Mouse (Mus musculus) splenic B cell, adult 2 months (primary cell): ENCODE data around the gene Rab5c.

ENCODE experiments used
- DNase-seq: peaks from one replicate; pipeline ENCODE4 v3.0.0-alpha.2; 2011; ENCODE audit warnings: low read depth, low spot score
- H3K27me3 ChIP-seq: 2 replicates; pipeline ENCODE4 v1.6.1; 2012; ENCODE audit warnings: mild to moderate bottlenecking, low read length, moderate library complexity, mixed read lengths; ENCODE audit not compliant: control insufficient read depth, poor library complexity, insufficient read depth, severe bottlenecking
- H3K36me3 ChIP-seq: 2 replicates; pipeline ENCODE4 v1.6.1; 2012; ENCODE audit warnings: mild to moderate bottlenecking, low read length, moderate library complexity, mixed read lengths; ENCODE audit not compliant: control insufficient read depth, poor library complexity, insufficient read depth, severe bottlenecking

The Rab5c gene

DNA sequence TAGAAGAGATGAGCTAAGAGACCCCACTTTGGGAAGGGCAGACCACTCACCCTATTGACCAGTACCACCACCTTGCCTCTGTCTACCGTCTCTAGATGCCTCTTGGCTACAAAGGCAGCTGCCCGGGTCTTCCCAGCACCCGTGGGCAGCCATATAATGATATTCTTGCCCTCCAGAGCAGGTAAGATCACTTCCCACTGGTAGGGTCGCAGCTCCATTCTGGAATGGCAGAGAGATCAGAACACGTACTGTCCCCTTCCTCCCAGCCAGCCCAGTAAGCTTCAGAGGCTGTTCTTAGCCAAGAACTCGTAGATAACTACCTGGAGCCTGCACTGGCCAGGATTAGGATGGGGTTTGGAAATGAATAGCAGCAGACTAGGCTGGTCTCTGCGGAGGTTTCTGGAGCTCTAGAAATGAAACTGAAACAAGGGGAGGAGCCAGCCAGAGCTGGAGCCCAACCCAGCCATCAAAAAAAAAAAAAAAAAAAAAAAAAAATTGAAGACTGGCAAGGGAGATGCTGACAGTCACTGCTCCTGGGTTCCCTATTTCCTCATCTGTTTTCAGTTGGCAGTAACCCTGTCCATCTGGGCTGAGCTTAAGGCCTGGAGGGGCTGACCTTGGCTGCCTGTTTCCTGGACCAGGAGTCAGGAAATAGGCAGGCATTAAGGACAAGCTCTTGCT is 34.0 kb downstream of the Rab5c start, which contains the start of gene Dhx58:
Gene Dhx58, minus strand, starts transcription at position 421 of the 681 bp plus-strand sequence.
- no peaks in the 10 kb centered on the region for H3K27me3 ChIP-seq
- peak; percentile 65 for DNase-seq
- H3K36me3 ChIP-seq = no peaks in the 10 kb centered on the region; the same call in 1 of the 2 replicates

DNA sequence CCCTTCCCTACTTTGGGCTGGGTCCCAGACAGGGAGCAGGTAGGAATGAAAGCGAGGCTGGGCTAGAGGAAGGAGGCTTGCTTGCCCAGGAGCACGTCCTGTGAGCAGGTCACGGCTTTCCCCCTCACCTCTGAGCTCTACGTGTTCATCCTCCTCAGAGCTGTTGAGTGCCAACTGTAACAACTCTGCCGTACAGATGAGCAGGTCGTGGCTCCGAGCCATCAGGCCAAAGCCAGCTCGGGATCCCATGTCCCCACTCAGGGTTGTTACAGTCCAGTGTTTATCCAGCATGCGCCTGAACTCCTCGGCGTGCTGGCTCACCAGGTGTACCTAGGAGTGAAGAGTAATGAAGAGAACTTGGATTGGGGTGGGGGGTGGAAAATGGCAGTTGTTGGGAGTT is 34.6 kb downstream of the Rab5c start:
- H3K27me3 ChIP-seq = no peaks in the 10 kb centered on the region
- H3K36me3 ChIP-seq = peaks cover under 1% of the 10 kb centered on the region; the same call in 1 of the 2 replicates
- peak; percentile 23 for DNase-seq

DNA sequence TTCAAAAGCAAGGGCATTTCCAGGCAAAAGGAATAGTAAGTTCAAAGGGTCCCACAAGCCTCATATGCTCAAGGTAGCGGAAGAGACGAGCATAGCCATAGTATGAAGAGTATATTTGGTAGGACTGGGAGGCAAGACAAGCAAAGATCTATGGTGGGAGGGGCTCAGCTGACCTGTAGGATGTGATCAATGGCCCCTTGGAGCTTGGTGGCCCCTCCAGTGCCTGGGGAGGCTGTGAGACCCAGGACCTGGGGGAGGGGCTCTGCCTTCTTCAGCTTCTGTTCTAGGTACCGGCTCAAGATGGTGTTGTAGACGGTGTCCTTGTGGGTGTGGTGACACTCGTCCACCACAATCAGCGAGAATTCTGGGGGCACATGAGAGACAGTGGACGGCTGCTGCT is 35.1 kb downstream of the Rab5c start:
- DNase-seq = no peak
- Histone ChIP-seq H3K36me3 (peaks cover 1% of the 10 kb centered on the region; the same call in 1 of the 2 replicates), H3K27me3 (no peaks in the 10 kb centered on the region)

DNA sequence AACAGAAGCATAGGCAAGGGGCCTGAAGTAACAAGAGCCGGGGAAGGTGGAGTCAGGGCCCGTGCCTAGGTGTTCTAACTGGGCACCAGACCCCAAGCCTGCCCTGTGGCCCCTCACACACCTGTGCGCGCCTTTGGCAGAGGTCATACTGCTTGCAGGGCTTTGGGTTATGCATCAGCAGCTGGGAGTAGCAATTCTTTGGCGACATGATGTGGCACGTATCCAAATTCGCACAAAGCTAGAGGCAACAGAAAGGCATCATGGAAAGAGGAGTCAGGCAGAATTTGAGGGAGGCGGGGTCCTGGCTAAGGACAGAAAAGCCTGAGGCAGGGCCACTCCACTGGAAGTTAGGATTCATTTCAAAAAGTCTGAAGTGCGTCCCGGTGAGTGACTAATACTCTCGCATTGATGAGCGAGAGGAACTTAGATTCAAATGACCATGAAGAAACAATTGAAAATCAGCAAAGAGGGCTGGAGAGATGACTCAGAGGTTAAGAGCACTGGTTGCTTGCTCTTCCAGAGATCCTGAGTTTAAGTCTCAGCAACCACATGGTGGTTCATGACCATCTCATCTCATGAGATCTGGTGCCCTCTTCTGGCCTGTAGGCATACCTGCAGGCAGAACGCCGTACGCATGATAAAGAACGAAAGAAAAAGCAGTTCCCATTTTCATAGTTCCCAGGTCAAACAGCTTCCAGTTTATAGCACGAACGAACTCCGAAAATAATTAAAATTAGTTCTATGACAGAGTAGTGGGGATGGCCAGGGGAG is 35.7 kb downstream of the Rab5c start:
- Histone ChIP-seq H3K36me3 (peaks cover 1% of the 10 kb centered on the region; the same call in 1 of the 2 replicates), H3K27me3 (no peaks in the 10 kb centered on the region)
- DNase-seq = peak; percentile 91

DNA sequence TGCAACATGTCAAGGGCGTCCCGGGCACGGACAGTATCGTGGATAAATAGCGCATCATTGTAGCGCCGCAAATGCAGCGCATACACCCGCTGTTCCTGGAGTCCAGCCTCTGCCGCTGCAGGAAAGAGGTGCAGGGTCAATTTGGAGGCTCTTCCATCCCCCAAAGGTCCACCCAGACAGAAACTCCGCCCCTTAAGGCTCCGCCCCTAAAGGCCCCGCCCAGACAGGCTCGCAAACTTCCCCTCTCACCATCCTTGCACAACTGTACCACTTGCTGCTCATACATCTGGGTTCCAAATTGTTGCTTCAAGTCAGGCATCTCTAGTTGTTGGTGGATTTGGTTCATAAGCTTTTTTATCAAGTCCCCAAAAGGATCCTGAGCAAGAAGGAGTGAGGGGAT is 36.7 kb downstream of the Rab5c start:
- no peaks in the 10 kb centered on the region for H3K27me3 ChIP-seq
- DNase-seq = peak; percentile 51

DNA sequence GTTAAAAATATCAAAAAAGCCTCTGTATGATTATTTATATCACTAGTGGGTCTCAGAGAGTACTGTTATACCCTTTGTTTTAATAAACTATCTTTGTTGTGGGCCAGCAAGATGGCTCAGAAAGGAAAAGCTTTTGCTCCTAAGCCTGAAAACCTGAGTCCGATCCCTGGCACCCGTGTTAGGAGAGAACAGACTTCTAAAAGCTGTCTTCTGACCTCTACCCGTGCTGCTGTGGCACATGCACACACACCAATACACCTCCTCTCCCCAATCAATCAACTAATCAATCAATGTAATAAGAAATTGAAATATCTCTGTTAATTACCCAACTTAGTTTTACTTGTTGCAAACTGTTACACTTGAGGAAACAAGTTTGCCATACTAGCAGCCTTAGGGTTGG is 37.3 kb downstream of the Rab5c start:
- DNase-seq = no peak
- no peaks in the 10 kb centered on the region for H3K27me3 ChIP-seq
- peaks cover 1% of the 10 kb centered on the region; the same call in 1 of the 2 replicates for H3K36me3 ChIP-seq

More for the DNA sequence above, 36.7 kb downstream of the Rab5c start:
- peaks cover 1% of the 10 kb centered on the region; the same call in 1 of the 2 replicates for H3K36me3 ChIP-seq

DNA sequence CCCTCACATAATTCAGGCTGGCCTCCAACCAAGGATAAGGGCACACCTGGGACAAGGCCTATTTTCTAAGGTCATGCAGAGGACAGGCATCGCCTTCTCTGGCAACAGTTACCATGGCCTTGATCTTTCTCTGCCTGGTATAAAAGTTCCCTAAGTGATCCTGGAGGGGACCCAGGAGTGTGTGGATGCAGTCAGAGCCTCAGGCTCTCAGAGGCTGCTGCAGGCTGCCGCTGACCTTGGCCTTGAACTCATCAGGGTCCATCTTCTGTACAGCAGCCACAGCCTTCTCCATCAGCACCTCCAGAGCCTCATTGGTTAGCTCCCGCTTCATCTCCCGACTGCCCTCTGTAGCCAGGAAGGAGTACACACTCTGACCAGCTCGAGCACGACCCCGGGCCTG is 40.1 kb downstream of the Rab5c start:
- H3K27me3 ChIP-seq = no peaks in the 10 kb centered on the region
- DNase-seq = no peak
- H3K36me3 ChIP-seq = peaks cover 1% of the 10 kb centered on the region

DNA sequence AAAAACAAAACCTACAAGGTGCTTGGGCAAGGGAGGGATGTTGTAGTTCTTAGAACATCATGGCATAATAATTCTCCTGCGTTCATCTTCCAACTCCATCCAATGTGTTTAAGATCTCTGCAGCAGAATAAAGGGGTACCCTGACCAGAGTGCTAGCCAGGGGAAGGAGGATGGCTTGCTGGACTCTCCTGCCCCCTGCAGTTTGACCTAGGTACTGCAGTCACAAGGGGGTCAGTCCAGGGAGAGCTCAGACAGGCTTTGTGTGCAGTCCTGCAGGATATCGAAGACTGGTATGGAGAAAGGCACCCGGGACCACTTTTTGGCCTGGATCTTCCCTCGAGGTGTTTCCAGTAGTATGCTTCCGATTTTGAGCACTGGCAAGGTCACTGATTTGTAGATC is 43.1 kb downstream of the Rab5c start:
- Histone ChIP-seq H3K27me3 (no peaks in the 10 kb centered on the region), H3K36me3 (peaks cover 1% of the 10 kb centered on the region)
- DNase-seq = peak; percentile 83

DNA sequence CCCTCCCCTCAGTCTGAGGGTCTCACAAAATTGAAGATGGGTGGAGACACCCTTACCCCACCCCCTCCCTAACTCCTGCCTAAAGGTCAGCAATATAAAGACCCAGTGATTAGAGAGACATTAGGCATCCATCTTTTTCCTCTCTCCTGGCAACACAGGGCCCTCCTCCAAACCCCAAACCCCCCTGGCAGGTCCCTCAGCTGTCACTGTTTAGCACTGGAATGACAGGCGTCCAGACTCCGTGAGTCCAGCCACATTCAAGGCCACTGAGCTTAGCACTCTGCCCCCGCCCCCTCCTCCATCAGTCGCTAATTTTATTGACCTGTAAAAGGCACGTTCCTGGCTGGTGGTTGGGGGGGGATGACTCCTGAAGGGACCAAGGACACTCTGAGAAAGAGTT is 44.9 kb downstream of the Rab5c start:
- DNase-seq = no peak
- no peaks in the 10 kb centered on the region; the same call in 1 of the 2 replicates for H3K36me3 ChIP-seq
- no peaks in the 10 kb centered on the region for H3K27me3 ChIP-seq

DNA sequence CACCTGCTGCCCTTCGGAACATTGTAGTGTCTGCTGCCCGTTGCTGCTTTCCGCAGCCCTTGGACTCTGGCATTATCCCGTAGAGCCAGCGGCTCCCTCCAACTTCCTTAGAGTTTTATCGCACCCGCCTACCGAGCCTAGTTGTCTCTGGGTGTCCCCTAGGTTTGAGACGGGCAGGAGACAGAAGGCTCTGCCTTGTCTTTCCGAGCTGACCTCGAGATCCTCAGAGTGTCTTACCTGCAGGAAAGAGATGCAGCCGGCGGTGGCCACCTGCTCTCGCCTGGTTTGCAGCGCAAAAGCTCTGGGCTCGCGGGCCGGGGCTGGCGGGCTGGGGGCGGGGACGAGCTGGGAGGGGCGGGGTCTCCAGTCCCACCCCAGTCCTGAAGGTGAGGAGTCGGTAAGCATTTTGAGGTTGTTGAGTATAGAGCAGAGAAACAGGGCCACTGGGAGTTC is 45.8 kb downstream of the Rab5c start, which contains the start of gene Zfp385c:
Gene Zfp385c, minus strand, starts transcription at position 292 of the 453 bp plus-strand sequence.
- Histone ChIP-seq H3K36me3 (no peaks in the 10 kb centered on the region; the same call in 1 of the 2 replicates), H3K27me3 (no peaks in the 10 kb centered on the region)
- DNase-seq = peak; percentile 20

DNA sequence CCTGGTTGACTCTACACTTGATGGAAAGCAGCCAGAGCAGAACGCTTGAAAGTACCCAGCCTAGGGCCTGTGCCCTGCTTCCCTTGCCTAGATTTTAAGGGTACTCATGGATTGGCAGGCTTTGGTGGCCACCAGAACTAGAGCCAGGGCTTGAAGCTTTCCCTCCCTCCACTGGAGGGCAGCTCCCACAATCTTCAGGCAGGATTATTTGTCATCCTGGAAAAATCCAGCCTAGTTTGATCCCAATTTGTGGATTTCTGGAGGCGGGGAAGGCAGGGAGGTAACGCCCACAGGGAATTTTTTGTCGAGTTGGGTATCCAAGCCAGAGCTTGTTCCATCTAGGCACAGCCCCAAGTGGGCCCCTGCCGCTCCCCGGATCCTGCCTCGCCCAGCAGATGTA is 47.6 kb downstream of the Rab5c start:
- DNase-seq = no peak
- no peaks in the 10 kb centered on the region; the same call in 1 of the 2 replicates for H3K36me3 ChIP-seq
- H3K27me3 ChIP-seq = no peaks in the 10 kb centered on the region

DNA sequence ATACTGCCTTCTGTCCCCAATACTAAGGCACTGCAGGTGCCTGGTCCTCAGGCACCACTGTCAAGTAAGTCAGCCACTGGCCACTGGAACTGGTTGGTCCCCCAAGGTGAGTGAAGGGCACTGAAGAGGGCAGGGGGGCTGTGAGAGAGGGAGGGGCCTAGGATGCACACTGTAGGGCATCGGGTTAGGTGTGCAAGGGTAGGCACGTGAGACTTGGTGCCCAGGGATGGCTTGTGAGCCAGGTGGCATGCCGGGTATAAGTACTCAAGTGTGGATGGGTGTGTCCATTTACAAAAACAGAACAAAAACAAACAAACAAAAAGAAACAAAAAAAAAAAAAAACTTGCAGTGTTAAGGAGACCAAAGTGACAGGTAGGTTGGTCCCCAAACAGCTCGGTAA is 49.6 kb downstream of the Rab5c start:
- Histone ChIP-seq H3K27me3 (no peaks in the 10 kb centered on the region), H3K36me3 (no peaks in the 10 kb centered on the region)
- no peak for DNase-seq

DNA sequence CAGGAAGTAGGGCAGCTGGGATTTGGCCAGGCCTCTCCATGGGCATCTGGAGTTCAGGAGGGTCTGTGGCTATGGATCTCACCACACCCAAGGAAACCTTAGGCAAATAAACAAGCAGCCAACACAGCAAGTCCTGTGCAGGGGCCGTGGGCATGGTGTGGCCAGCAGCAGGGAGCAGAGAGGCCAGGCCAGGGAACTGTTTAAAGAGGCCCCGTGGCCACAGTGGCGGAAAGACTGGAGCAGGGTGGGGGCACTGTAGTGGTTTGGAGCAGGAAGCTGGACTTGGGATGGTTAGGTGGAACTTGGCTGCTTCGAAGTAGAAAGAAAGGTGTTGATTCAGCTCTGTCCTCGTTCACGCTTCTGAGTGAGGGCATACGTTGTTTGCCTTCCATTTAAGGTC is 50.8 kb downstream of the Rab5c start:
- no peaks in the 10 kb centered on the region for H3K36me3 ChIP-seq
- DNase-seq = no peak
- H3K27me3 ChIP-seq = no peaks in the 10 kb centered on the region

DNA sequence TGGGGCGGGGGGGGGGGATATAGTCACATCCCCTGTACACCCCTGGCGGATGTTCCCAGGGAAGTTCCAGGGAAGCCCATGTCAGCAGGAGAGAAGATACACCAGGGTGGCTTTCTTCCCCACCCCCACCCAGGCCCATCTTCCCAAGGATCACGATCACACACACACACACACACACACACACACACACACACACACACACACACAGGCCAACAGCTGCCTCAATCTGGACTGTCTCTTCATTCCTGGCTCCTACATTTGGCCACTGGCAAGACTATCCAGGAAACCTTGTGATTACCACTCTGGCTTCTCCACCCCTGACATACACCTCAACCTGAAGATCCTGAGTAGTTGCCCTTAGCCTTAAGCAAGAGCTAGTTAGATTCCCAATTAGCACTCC is 52.6 kb downstream of the Rab5c start:
- Histone ChIP-seq H3K27me3 (no peaks in the 10 kb centered on the region), H3K36me3 (no peaks in the 10 kb centered on the region)
- DNase-seq = no peak

DNA sequence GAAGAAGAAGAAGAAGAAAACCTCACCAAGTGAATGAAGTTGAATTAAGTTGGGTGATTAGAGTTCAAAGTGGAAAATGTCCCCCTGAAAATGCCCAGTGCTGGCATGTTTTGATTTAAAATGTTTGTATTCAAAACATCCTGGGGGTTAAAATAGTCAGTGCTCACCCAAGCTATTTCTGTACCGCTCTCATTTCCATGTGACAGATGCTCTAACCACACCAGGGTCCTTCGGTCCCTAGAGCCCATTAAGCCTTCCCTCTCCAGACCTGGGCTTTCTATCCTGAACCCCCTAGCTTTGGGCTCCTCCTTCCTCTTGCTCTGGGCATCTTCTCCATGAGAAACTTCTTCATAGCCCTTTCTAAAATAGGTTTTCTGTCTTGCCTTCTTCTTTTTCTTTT is 53.9 kb downstream of the Rab5c start:
- no peaks in the 10 kb centered on the region for H3K27me3 ChIP-seq
- no peaks in the 10 kb centered on the region for H3K36me3 ChIP-seq
- DNase-seq = no peak
